Mouse (Mus musculus) megakaryocyte, embryonic 14.5 days (primary cell): ENCODE measurements at regions not wholly inside any gene's neighbourhood (a gene's known extent, or its start where the extent isn't known, plus 50 kb on each side); places are given as distances from the start of the nearest gene placed in this dataset.

Experiments
- H3K27me3 ChIP-seq: replicated peaks from 2 replicates; pipeline ENCODE3; 2012; ENCODE audit warnings: inconsistent platforms
- H3K36me3 ChIP-seq: replicated peaks from 2 replicates; pipeline ENCODE3; 2012; ENCODE audit warnings: low read length, inconsistent platforms, mixed read lengths
- H3K4me1 ChIP-seq: 2 replicates; pipeline ENCODE4 v1.6.1; 2012; ENCODE audit warnings: inconsistent platforms
- H3K4me3 ChIP-seq: replicated peaks from 2 replicates; pipeline ENCODE3; 2012; ENCODE audit warnings: moderate library complexity, mild to moderate bottlenecking, inconsistent platforms
- H3K9me3 ChIP-seq: 2 replicates; pipeline ENCODE4 v1.6.1; 2012; ENCODE audit warnings: inconsistent platforms
- FLI1 ChIP-seq: IDR thresholded peaks from 2 replicates; pipeline ENCODE4 v1.6.1; 2012; ENCODE audit warnings: low read length, inconsistent platforms, mixed read lengths
- GATA1 ChIP-seq: IDR thresholded peaks from 3 replicates; pipeline ENCODE4 v1.6.1; 2012; ENCODE audit warnings: mixed read lengths, low read length, inconsistent platforms, borderline replicate concordance

- peaks cover 41% of the 10 kb centered on the region for H3K27me3 ChIP-seq
- TF ChIP-seq GATA1 (no peak), FLI1 (no peak)
- H3K36me3 ChIP-seq, result no peaks in the 10 kb centered on the region
- H3K4me3 ChIP-seq, result no peak overlapping the region
- H3K9me3 ChIP-seq, result no peaks in the 10 kb centered on the region
- no peaks in the 10 kb centered on the region; the same call in 1 of the 2 replicates for H3K4me1 ChIP-seq
These were observed 234.9 kb downstream of the Rybp start for GRCm38 (mm10) chr6:100052406-100052805.

DNA sequence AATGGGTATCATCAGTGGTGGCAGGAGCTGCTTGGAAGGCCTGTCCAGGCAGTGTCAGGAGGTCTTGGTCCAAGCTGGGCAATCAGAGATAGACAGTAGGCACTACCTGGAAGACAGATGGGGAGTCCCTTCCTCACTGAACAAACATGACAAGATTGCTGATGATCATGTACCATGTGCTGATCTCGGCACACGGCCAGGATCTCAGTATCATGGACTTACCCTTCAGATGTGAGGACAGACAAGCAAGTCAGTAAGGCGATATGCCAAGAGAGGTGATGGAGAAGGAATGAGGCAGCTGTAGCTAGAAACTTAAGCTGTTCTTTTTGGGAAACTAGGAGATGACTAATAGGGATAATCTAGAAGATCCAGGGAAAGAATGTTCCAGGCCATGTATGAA lies 238.2 kb downstream of the Rybp start:
- Histone ChIP-seq H3K36me3 (no peaks in the 10 kb centered on the region), H3K9me3 (no peaks in the 10 kb centered on the region), H3K27me3 (peaks cover 26% of the 10 kb centered on the region), H3K4me3 (no peak overlapping the region), H3K4me1 (peaks cover 10% of the 10 kb centered on the region)
- TF ChIP-seq FLI1, result no peak
- no peak for TF ChIP-seq GATA1

DNA sequence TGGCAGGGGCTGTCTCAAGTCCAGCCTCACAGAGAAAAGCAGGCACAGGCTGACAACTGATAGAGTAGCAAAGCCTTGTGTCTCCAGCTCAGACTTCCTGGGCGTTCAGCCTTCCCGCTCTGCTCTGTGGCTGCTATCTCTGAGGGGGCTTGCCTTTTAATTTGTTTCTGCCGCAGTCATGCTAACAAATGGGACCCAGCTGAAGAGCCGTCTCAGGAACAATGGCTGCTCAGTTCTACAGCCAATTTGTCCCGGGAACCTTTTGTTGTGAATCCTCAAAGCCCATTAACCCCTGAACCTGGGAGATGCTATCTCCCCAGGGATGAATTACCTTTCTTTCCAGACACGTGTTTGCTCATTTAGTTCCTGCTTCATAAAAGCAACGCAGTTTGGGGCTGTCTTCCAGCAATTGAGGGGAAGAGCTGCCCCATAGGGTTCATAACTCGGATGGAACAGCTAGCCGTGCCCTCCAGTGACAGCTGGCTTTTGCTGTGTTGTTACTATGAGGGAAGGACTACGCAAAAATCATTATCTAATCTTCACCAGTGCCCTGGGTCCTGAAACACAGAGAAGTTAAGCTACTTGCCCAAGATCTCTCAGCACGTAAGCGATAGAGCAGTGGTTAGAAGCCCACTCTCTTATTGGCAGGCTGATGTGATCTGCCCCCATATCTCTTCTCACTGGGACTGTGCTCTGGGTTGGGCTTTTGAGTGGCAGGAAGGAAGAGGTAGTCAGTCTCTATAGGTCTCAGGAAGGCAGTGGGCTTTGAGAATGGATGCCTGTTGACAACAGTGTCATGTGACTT lies 240.9 kb downstream of the Rybp start:
- no peak overlapping the region for H3K4me3 ChIP-seq
- no peak for TF ChIP-seq GATA1
- no peak for TF ChIP-seq FLI1
- peaks cover 10% of the 10 kb centered on the region for H3K4me1 ChIP-seq
- H3K9me3 ChIP-seq, result no peaks in the 10 kb centered on the region
- peaks cover 11% of the 10 kb centered on the region for H3K27me3 ChIP-seq
- H3K36me3 ChIP-seq, result no peaks in the 10 kb centered on the region

GRCm38 (mm10) chr6:100045109-100045508 lies 242.2 kb downstream of the Rybp start:
- Histone ChIP-seq H3K4me1 (peaks cover 10% of the 10 kb centered on the region), H3K36me3 (no peaks in the 10 kb centered on the region), H3K27me3 (peaks cover 14% of the 10 kb centered on the region), H3K9me3 (no peaks in the 10 kb centered on the region), H3K4me3 (no peak overlapping the region)
- TF ChIP-seq GATA1 (no peak), FLI1 (no peak)

DNA sequence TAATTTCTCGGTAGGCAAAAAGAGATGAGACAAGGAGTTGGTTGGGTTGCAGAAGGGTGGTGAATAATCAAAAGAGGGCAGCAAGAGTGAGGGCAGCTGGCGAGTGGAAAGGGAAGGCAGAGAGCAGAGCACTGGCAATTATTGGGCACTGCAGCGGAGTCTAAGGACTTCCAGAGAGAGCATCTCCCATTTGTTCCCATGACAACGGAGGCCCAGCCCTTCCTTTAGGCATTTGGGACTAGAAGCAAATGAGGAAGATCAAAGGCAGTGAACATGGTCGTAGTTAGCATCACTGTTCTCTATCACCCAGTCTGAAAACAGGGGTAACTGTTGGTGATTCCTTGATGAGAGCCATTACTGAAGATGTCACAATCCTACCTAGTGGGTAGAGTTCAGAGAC lies 246.1 kb downstream of the Rybp start:
- TF ChIP-seq FLI1, result no peak
- TF ChIP-seq GATA1, result no peak
- H3K9me3 ChIP-seq, result no peaks in the 10 kb centered on the region
- H3K36me3 ChIP-seq, result no peaks in the 10 kb centered on the region
- H3K4me1 ChIP-seq, result peaks cover 3% of the 10 kb centered on the region; the same call in 1 of the 2 replicates
- H3K4me3 ChIP-seq, result no peak overlapping the region
- peaks cover 13% of the 10 kb centered on the region for H3K27me3 ChIP-seq

DNA sequence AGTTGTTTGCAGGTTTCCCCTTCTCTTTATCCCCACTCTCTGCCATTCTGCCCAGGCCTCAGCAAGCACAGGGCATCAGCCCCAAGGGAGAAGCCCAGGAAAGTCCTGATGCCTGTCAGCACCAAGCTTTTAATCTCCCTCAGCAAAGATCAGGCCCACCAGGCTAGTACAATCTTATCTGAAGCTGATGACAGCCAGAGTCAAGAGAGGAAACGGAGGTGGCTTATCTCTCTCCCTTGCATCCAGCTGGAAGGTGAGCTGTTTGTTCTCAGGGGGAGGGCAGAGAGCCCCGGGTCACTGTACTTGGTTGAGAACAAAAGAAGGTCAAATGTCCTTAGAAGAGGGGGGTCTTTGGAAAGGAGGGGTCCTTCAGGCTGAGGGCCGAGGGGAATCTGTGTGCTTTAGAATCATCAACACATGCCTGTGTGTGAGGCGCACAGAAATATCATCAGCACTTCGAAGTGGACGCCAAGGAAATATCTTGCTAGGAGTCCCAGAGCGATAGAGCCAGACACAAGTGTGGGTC lies 246.8 kb downstream of the Rybp start:
- peaks cover 13% of the 10 kb centered on the region for H3K27me3 ChIP-seq
- no peak for TF ChIP-seq GATA1
- TF ChIP-seq FLI1, result no peak
- H3K4me3 ChIP-seq, result no peak overlapping the region
- H3K9me3 ChIP-seq, result no peaks in the 10 kb centered on the region
- H3K36me3 ChIP-seq, result no peaks in the 10 kb centered on the region
- no peaks in the 10 kb centered on the region for H3K4me1 ChIP-seq

- Histone ChIP-seq H3K4me3 (no peak overlapping the region), H3K9me3 (no peaks in the 10 kb centered on the region), H3K27me3 (peaks cover 19% of the 10 kb centered on the region), H3K36me3 (no peaks in the 10 kb centered on the region), H3K4me1 (no peaks in the 10 kb centered on the region)
- TF ChIP-seq GATA1 (no peak), FLI1 (no peak)
These were observed 254.6 kb downstream of the Rybp start for GRCm38 (mm10) chr6:100032701-100033100.

DNA sequence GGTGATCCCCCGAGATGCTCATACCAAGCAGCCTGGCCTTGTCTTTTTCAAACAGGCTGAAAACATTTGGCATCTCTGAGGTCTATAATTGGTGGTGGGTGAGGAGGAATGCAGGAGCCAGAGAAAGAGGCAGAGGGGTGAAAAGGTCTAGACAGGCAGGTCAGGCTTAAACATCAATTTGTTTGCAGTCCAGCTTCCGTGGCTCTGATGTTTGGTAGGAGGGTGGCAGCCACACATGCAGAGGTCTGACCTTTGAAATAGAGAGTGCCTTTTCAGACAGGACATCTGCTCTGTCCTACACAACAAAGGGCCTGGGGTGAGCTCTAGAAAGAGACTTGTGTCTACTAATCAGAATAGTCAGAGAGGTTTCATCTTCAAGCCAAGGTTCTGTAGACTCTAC lies 256.8 kb downstream of the Rybp start:
- Histone ChIP-seq H3K9me3 (no peaks in the 10 kb centered on the region), H3K4me1 (no peaks in the 10 kb centered on the region), H3K36me3 (no peaks in the 10 kb centered on the region), H3K27me3 (peaks cover 19% of the 10 kb centered on the region), H3K4me3 (no peak overlapping the region)
- TF ChIP-seq GATA1, result no peak
- TF ChIP-seq FLI1, result no peak

DNA sequence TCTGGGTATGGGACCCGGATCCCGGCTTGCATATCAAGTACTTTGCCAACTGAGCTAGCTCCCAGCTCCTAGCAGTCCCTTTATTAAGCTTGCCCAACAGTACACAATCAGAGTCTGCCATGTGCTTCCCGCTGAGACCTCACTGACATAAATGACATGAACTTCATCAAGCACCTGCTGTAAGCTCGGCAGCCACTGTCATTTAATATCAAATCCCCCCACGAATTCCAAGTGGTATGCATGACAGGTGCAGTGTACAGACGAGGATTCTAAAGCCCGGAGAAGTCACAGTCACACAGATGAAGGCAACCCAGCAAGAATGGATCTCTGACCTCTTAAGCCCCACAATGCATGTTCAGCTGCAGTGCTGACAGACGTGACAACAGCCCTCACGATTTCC lies 257.3 kb downstream of the Rybp start:
- H3K4me1 ChIP-seq, result no peaks in the 10 kb centered on the region
- no peaks in the 10 kb centered on the region for H3K9me3 ChIP-seq
- no peak overlapping the region for H3K4me3 ChIP-seq
- H3K36me3 ChIP-seq, result no peaks in the 10 kb centered on the region
- H3K27me3 ChIP-seq, result peaks cover 21% of the 10 kb centered on the region
- TF ChIP-seq GATA1 (no peak), FLI1 (no peak)

- Histone ChIP-seq H3K27me3 (peaks cover 17% of the 10 kb centered on the region), H3K9me3 (no peaks in the 10 kb centered on the region)
These were observed 259.8 kb downstream of the Rybp start for GRCm38 (mm10) chr6:100027524-100027923.

GRCm38 (mm10) chr6:100025531-100025951 lies 261.7 kb downstream of the Rybp start:
- no peaks in the 10 kb centered on the region for H3K9me3 ChIP-seq
- no peak for TF ChIP-seq GATA1
- no peak for TF ChIP-seq FLI1
- no peaks in the 10 kb centered on the region for H3K36me3 ChIP-seq
- peaks cover 18% of the 10 kb centered on the region for H3K27me3 ChIP-seq
- no peak overlapping the region for H3K4me3 ChIP-seq
- no peaks in the 10 kb centered on the region for H3K4me1 ChIP-seq

More at GRCm38 (mm10) chr6:100027524-100027923, 259.8 kb downstream of the Rybp start:
- Histone ChIP-seq H3K36me3 (no peaks in the 10 kb centered on the region), H3K4me3 (no peak overlapping the region), H3K4me1 (no peaks in the 10 kb centered on the region)
- no peak for TF ChIP-seq FLI1
- TF ChIP-seq GATA1, result no peak
